Mouse (Mus musculus): ENCODE data around the gene Hoxa3. TPM values are rescaled to one million over a fixed set of nuclear protein-coding genes. Genes with fewer than 3 reads are reported as not detected.

Gene Hoxa3
- polyA plus RNA-seq, 1 experiment: not detected

DNA sequence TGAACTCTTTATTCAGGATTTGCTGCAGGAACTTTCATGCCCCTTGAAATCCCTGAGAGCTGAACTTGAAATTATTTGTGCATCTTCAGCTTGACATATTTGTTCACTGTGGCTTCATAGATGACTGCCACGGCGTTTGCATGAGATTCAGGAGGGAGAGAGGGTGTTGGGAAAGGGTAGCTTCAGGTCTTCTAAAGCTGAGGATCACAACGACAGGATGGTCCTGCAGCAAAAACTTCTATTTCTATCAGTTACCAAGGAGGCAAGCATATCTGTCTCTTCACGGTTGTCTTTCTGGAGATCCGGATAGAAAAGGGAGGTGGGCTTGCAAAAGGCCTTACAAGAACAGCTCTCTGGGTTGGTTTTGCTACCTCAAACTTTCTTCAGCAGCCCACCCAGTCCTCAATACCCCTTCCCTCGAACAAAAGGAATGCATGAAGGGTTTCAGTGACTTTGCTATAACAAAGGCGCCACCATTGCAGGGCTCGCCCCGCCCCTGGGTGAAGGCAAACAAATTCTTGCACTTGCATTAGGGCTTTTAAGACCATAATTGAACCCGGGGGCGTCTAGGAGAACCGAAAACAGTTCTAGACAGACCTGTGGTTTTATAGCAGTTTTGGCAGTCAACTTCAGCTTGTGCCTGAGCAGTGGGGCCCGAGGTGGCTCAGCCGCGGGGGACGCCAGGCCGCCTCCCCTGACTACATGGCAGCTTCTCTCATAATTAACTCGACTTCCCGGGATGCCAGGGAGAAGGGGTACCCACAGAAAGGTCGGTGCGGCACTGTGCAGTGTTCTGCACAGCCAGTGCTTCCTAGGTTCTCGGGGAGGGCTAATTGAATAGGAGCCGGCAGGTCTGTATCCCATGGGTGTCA lies 34.9 kb upstream of the Hoxa3 start:
- H3K36me3 ChIP-seq (ENCODE audit: control insufficient read depth): no peaks in the 10 kb centered on the region
- H3K4me1 ChIP-seq (ENCODE audit: control insufficient read depth): no peaks in the 10 kb centered on the region
- TF ChIP-seq TAL1 (IDR thresholded peaks at IDR 0.05; ENCODE audit: low read length) (no peak), GATA1 (IDR thresholded peaks at IDR 0.05; ENCODE audit: low read length) (no peak)
- H3K9me3 ChIP-seq (ENCODE audit: control insufficient read depth, low read length): no peaks in the 10 kb centered on the region
- H3K27me3 ChIP-seq (ENCODE audit: control insufficient read depth): peaks cover 100% of the 10 kb centered on the region
- H3K4me3 ChIP-seq (replicated peaks): no peak overlapping the region

DNA sequence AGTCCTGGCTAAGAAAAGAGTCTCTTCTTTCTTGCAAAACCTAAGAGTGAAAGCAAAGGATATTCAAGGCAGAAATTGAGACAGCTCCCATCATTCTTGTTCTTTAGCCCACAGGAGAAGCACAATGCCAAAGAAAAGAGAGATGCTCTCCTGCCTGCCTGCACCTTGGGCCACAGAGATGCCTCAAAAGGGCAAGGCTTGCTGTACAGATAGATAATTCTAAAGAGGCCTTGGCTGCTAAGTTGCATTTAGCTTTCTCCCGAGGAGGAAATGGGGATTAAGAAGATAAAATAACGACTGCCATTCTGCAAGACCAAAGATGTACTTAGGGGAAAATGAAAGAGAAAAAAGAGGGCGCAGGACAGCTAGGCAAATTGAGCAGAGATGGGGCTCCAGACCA lies 33.8 kb upstream of the Hoxa3 start:
- no peaks in the 10 kb centered on the region for H3K9me3 ChIP-seq (ENCODE audit: control insufficient read depth, low read length)
- H3K4me3 ChIP-seq (replicated peaks): no peak overlapping the region
- no peaks in the 10 kb centered on the region for H3K36me3 ChIP-seq (ENCODE audit: control insufficient read depth)
- no peaks in the 10 kb centered on the region for H3K4me1 ChIP-seq (ENCODE audit: control insufficient read depth)
- TF ChIP-seq GATA1 (IDR thresholded peaks at IDR 0.05; ENCODE audit: low read length) (no peak), TAL1 (IDR thresholded peaks at IDR 0.05; ENCODE audit: low read length) (no peak)
- peaks cover 100% of the 10 kb centered on the region for H3K27me3 ChIP-seq (ENCODE audit: control insufficient read depth)

DNA sequence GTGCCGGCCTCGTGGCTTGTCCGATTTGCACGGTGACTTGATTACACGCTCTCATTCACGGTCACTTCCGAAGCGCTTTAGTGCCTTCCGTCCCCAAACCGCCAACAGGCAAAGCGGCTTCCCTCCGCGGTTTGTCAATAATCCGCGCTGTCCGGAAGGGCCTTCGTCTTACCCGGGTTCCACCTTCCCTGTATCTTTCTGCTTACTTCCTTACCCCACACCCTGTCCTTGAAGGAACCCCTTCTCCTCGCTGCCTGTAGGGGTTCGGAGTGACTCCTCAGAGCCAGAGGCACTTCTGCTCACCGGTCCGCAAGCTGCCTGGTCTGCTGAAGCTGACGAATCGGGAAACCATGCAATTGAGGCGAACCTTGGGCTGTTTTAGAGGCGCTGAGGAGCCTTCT lies 33.3 kb upstream of the Hoxa3 start:
- no peaks in the 10 kb centered on the region for H3K4me1 ChIP-seq (ENCODE audit: control insufficient read depth)
- H3K36me3 ChIP-seq (ENCODE audit: control insufficient read depth): no peaks in the 10 kb centered on the region
- H3K4me3 ChIP-seq (replicated peaks): no peak overlapping the region
- H3K27me3 ChIP-seq (ENCODE audit: control insufficient read depth): peaks cover 100% of the 10 kb centered on the region
- no peaks in the 10 kb centered on the region for H3K9me3 ChIP-seq (ENCODE audit: control insufficient read depth, low read length)
- TF ChIP-seq TAL1 (IDR thresholded peaks at IDR 0.05; ENCODE audit: low read length) (no peak), GATA1 (IDR thresholded peaks at IDR 0.05; ENCODE audit: low read length) (no peak)

DNA sequence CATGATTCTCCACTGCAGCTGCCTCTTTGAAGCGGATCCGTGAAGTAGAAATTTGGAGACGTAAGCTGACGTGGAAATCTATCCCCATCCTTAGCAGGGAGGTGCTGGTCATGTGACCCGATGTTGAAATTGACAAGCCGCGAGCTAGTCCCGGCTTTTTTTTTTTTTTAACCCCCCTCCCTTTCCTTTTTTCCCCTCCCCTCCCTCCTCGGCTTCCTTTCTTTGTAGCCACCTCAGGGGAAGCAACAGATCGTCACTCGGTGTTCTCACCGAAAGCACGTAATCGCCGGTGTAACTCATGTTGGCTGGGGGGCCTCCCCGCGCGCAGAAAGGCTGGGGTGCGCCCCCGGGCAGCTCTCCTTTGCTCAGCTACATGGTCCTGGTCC lies 32.6 kb upstream of the Hoxa3 start, which contains the start of gene Hoxa11:
Gene Hoxa11 (minus strand): TSS at position 54 of the 386 bp plus-strand sequence.
- Histone ChIP-seq H3K36me3 (ENCODE audit: control insufficient read depth) (no peaks in the 10 kb centered on the region), H3K27me3 (ENCODE audit: control insufficient read depth) (peaks cover 100% of the 10 kb centered on the region), H3K4me1 (ENCODE audit: control insufficient read depth) (no peaks in the 10 kb centered on the region), H3K4me3 (replicated peaks) (no peak within 1 kb of the TSS), H3K9me3 (ENCODE audit: control insufficient read depth, low read length) (no peaks in the 10 kb centered on the region)
- no peak for TF ChIP-seq GATA1 (IDR thresholded peaks at IDR 0.05; ENCODE audit: low read length)
- TF ChIP-seq TAL1 (IDR thresholded peaks at IDR 0.05; ENCODE audit: low read length): no peak

DNA sequence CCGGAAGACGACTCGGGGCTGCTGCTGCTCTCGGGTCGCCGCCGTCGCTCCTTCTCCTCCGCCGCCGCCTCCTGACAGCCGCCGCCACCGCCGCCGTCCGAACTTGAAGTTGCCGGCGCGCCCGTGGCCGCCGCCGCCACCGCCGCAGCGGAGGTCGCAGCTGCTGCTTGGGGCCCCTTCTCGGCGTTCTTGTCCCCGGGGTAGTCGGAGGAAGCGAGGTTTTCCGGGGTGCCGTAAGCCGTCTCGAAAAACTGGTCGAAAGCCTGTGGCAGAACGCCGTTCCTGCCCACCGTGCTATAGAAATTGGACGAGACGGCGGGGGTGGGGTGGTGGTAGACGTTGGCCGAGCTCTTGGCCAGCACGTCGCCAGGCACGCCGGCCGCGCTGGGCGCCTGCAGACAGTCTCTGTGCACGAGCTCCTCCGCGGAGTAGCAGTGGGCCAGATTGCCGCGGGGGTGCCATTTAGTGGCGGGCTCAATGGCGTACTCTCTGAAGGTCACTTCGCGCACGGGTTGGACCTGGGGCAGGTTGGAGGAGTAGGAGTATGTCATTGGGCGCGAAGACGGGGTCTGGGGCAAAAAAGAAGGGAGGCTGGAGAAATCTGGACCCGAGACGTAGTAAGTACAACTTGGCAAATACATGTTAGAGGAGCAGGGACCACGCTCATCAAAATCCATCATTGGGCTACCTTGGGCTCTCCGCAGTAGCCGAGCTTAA lies 32.1 kb upstream of the Hoxa3 start:
- Histone ChIP-seq H3K9me3 (ENCODE audit: control insufficient read depth, low read length) (no peaks in the 10 kb centered on the region), H3K4me3 (replicated peaks) (no peak overlapping the region), H3K36me3 (ENCODE audit: control insufficient read depth) (no peaks in the 10 kb centered on the region), H3K27me3 (ENCODE audit: control insufficient read depth) (peaks cover 100% of the 10 kb centered on the region), H3K4me1 (ENCODE audit: control insufficient read depth) (no peaks in the 10 kb centered on the region)
- TF ChIP-seq TAL1 (IDR thresholded peaks at IDR 0.05; ENCODE audit: low read length) (no peak), GATA1 (IDR thresholded peaks at IDR 0.05; ENCODE audit: low read length) (no peak)

DNA sequence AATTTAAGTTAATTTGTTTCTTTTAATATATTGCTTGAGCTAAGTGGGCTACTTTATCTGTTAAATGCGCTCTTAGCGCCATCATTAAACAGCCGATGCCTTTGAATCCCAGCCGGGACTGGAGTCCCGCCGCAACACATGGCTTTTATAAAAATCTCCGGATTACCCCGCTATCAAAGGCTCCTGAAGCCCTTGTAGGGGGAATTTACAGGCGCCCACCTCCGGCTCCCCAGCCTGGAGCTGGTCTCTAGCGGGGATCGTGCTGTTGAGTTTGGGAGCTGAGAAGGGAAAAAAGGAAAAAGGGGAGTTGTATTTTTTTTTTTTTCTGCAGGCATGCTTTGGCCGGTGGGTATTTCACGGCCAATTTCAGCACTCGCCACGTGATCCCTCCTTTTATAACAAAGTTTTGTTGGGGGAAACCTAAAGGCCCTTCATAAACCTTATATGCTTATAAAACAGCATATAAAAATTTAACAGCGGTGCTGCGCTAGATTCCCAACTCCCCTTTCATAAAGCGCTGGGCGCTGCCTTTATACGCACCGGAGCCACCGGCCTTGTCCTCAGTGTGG lies 31.4 kb upstream of the Hoxa3 start:
- Histone ChIP-seq H3K36me3 (ENCODE audit: control insufficient read depth) (no peaks in the 10 kb centered on the region), H3K9me3 (ENCODE audit: control insufficient read depth, low read length) (no peaks in the 10 kb centered on the region), H3K4me1 (ENCODE audit: control insufficient read depth) (no peaks in the 10 kb centered on the region), H3K4me3 (replicated peaks) (no peak overlapping the region), H3K27me3 (ENCODE audit: control insufficient read depth) (peaks cover 100% of the 10 kb centered on the region)
- TF ChIP-seq TAL1 (IDR thresholded peaks at IDR 0.05; ENCODE audit: low read length): no peak
- TF ChIP-seq GATA1 (IDR thresholded peaks at IDR 0.05; ENCODE audit: low read length): no peak

DNA sequence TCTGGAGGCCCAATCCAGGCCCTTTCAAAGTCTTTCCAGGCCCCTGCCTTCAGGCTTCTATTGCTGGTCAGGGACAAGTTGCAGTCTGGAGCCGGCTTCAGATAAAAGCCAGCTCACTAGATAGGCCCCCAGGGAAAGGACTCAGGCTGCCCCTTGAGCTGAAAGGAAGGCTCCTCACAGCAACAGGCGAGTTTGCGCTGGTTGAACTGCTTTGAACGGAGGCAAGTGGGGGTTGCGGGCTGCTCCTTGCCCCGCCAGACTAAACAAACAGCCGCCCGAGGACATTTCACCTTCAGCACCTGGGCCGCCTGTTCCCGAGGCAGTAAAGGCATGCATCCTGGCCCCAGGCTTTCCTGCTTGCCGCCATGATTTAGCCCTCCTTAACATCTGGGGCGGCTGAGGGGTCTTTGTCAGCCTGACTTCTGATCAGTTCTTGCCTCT lies 30.6 kb upstream of the Hoxa3 start:
- TF ChIP-seq GATA1 (IDR thresholded peaks at IDR 0.05; ENCODE audit: low read length): no peak
- no peak for TF ChIP-seq TAL1 (IDR thresholded peaks at IDR 0.05; ENCODE audit: low read length)
- Histone ChIP-seq H3K4me1 (ENCODE audit: control insufficient read depth) (no peaks in the 10 kb centered on the region), H3K9me3 (ENCODE audit: control insufficient read depth, low read length) (no peaks in the 10 kb centered on the region), H3K27me3 (ENCODE audit: control insufficient read depth) (peaks cover 100% of the 10 kb centered on the region), H3K4me3 (replicated peaks) (no peak overlapping the region), H3K36me3 (ENCODE audit: control insufficient read depth) (no peaks in the 10 kb centered on the region)

DNA sequence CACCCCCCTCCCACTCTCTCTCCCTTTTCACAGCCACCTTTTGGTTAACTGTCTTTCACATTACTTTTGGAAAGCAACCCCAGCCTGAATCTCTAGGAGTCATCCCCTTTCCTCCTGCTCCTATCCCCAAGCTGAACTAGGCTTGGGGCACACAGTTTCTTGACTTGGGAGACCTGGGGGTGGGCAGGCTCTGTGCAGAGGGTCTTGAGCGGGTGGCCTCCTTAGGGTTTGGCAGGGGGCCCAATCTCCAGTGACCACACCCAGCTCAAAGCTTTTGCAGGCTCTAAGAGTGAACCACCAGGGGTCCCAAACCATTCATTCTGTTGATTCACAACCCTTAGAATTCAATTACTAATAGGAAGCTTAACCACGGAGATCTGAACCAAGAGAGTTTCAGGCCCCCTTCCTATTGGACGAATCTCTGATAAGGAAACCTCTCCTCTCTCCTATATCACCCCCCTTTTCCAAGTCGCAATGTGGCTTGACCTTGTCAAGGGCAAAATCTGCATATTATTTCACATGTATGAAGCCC lies 29.7 kb upstream of the Hoxa3 start:
- Histone ChIP-seq H3K4me3 (replicated peaks) (no peak overlapping the region), H3K36me3 (ENCODE audit: control insufficient read depth) (no peaks in the 10 kb centered on the region), H3K27me3 (ENCODE audit: control insufficient read depth) (peaks cover 100% of the 10 kb centered on the region), H3K9me3 (ENCODE audit: control insufficient read depth, low read length) (no peaks in the 10 kb centered on the region), H3K4me1 (ENCODE audit: control insufficient read depth) (no peaks in the 10 kb centered on the region)
- TF ChIP-seq GATA1 (IDR thresholded peaks at IDR 0.05; ENCODE audit: low read length): no peak
- TF ChIP-seq TAL1 (IDR thresholded peaks at IDR 0.05; ENCODE audit: low read length): no peak

Data from erythroblast, embryonic 14.5 days (primary cell).